Mouse (Mus musculus): ENCODE results near the gene Efs. TPM values are rescaled to one million over a fixed set of nuclear protein-coding genes. Genes with fewer than 3 reads are reported as not detected.

Gene Efs
- polyA plus RNA-seq, 1 experiment from 2014 or later, result 30.5 TPM

DNA sequence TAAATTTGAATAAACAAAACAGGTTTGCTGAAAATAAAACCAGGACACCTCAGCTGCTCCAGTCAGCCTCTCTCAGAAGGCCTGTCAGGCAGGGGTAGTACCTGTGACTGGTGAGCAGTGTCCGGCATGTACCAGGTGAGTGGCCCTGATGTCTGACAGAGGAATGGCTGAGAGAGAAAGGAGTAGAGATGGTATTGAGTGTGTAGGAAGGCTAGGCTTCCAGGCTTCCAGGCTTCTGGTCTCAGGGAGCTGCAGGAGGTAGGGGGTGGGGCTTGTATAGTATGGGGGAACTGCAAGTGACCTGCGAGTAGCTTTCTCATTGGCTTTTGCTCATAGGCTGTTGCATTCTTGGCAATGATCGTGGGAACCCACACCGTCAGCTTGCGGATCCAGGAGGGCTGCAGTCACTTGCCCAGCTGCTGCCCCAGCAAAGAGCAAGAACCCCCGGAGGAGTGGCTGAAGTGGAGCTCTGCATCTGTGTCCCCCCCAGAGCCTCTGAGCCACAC lies 6.8 kb upstream of the Efs start, which contains the start of gene Il25:
Gene Il25 (plus strand): TSS at position 51 of the 506 bp plus-strand sequence.
- no peak for ATAC-seq
- Histone ChIP-seq H3K4me2 (no peak within 1 kb of the TSS), H3K9ac (no peak within 1 kb of the TSS), H3K9me3 (replicated peaks) (no peaks in the 10 kb centered on the region), H3K27ac (no peak within 1 kb of the TSS; the same call in 1 of the 2 replicates), H3K27me3 (no peaks in the 10 kb centered on the region), H3K4me3 (no peak within 1 kb of the TSS), H3K4me1 (peaks cover 24% of the 10 kb centered on the region), H3K36me3 (ENCODE audit: poor library complexity, severe bottlenecking) (no peaks in the 10 kb centered on the region)
- 37% methylated on average over 6 of the region's 6 CpGs for WGBS

- Histone ChIP-seq H3K4me2 (no peak overlapping the region), H3K27me3 (no peaks in the 10 kb centered on the region), H3K9me3 (replicated peaks) (no peaks in the 10 kb centered on the region), H3K27ac (no peak overlapping the region), H3K9ac (no peak overlapping the region), H3K4me1 (peaks cover 30% of the 10 kb centered on the region), H3K36me3 (ENCODE audit: poor library complexity, severe bottlenecking) (no peaks in the 10 kb centered on the region), H3K4me3 (no peak overlapping the region)
- ATAC-seq, result no peak
- 25% methylated on average over 2 of the region's 2 CpGs for WGBS
These were observed 4.5 kb upstream of the Efs start for GRCm38 (mm10) chr14:54930431-54930830.

DNA sequence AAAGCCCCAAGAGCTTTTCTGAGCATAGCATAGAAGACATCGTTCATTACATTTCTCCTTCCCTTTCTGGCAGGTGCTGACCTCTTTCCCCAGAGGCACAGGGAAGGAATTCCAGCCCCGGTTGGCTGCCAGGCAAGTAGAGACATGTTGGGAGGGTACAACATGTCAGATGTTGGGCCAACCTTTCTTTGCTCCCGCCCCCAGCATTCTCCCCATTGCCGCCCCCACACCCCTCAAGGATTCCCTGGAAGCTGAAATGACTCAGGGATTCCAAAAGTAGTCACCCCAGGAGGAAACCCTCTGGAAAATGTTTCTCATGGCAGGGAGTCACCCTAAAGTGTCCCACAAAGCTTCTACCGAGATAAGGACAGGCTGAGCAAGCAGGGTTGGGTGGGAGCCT lies 3.9 kb upstream of the Efs start:
- no peaks in the 10 kb centered on the region for H3K9me3 ChIP-seq (replicated peaks)
- H3K9ac ChIP-seq, result no peak overlapping the region
- 86% methylated on average over 5 of the region's 5 CpGs for WGBS
- H3K4me1 ChIP-seq, result peaks cover 35% of the 10 kb centered on the region
- no peaks in the 10 kb centered on the region for H3K27me3 ChIP-seq
- H3K27ac ChIP-seq, result no peak overlapping the region
- ATAC-seq, result no peak
- no peaks in the 10 kb centered on the region for H3K36me3 ChIP-seq (ENCODE audit: poor library complexity, severe bottlenecking)
- H3K4me3 ChIP-seq, result no peak overlapping the region
- no peak overlapping the region for H3K4me2 ChIP-seq

- Histone ChIP-seq H3K9me3 (replicated peaks) (no peaks in the 10 kb centered on the region), H3K27me3 (no peaks in the 10 kb centered on the region), H3K4me1 (peaks cover 45% of the 10 kb centered on the region), H3K4me2 (peak overlapping the region; percentile 93), H3K4me3 (peak overlapping the region; percentile 58), H3K36me3 (ENCODE audit: poor library complexity, severe bottlenecking) (peaks cover 5% of the 10 kb centered on the region; the same call in 1 of the 2 replicates), H3K9ac (peak overlapping the region; percentile 86), H3K27ac (peak overlapping the region; percentile 98)
- no peak for ATAC-seq
- WGBS, result 11% methylated on average over 7 of the region's 7 CpGs
These were observed 1.4 kb upstream of the Efs start for GRCm38 (mm10) chr14:54927296-54927695.

DNA sequence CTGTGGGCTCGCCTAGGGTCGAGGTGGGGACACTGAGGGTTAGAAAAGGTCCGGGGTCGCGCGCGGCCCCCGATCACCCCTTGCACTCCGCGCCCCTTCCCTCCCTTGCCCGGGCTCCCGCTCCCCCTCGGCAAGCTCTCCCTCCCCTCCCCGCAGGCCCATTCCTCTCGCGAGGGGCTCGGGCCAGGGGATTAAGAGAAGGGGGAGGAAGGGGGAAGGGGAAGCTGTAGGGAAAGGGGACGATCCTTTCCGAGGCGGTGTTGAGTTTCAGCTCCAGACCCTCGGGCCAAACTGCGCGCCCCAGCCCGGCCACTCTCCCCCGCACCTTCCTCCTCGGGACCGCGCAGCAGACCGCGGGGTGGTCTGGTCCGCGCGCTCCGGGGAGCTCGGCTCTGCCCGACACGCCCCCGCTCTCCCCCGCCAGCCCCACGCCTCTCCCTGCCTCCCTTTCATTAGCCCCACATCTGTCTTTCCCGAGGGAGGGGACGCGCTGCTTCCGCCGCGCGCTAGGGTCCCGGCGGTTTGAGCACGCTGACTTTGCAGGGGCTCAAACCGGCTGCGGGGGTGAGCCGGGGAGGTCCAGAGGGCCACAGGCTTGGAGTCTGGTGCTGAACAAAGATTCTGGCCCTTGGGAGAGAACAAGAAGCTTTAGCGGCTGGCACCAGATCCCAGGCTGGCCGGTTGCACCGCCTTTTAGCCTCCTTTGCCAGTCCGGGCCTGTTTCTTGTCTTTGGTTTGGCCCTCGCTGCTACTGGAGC lies 654 bp upstream of the Efs start:
- Histone ChIP-seq H3K4me1 (peaks cover 45% of the 10 kb centered on the region), H3K27me3 (no peaks in the 10 kb centered on the region), H3K4me2 (peak overlapping the region; percentile 93), H3K9ac (peak overlapping the region; percentile 86), H3K27ac (peak overlapping the region; percentile 98), H3K36me3 (ENCODE audit: poor library complexity, severe bottlenecking) (peaks cover 12% of the 10 kb centered on the region), H3K9me3 (replicated peaks) (peaks cover 6% of the 10 kb centered on the region), H3K4me3 (peak overlapping the region; percentile 58)
- under 1% methylated on average over 45 of the region's 58 CpGs for WGBS
- ATAC-seq, result peak; percentile 68

DNA sequence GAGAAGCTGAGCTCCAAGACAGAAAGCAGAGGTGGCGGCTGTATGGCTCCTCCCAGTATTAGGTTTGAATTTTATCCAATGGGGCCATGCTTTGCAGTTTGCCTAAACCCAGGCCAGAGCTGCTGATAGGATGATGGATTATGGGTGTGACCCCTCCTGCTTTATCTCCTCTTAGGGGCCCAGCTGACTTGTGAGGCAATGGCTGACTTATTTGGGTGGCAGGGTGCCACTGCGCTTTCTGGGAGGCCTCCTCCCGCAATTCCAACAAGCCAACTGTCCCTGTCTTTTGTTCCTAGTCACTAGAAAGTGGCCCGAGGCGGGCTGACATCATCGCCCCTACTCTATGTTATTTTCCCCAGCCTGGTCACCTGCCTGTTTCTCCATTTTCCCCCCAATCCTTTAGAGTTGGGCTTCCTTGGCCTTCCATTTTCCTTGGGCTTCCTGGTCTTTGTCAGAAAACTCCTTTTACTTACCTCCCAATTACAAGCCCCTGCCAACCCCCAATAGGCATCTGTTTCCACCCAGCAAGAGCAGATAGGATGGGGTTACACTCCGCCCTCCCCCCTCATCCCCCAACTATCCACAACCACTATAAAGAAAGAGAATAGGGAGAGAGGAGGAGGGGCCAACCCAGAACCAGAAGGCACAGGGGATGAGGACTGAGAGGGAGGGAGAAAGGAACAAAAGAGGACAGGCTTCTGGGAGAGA lies 1.1 kb downstream of the Efs start:
- H3K4me1 ChIP-seq, result peaks cover 38% of the 10 kb centered on the region
- H3K9ac ChIP-seq, result peak overlapping the region; percentile 86
- peaks cover 30% of the 10 kb centered on the region for H3K36me3 ChIP-seq (ENCODE audit: poor library complexity, severe bottlenecking)
- peaks cover 17% of the 10 kb centered on the region for H3K9me3 ChIP-seq (replicated peaks)
- peak overlapping the region; percentile 98 for H3K27ac ChIP-seq
- no peaks in the 10 kb centered on the region for H3K27me3 ChIP-seq
- WGBS, result 6% methylated on average over 7 of the region's 7 CpGs
- peak overlapping the region; percentile 58 for H3K4me3 ChIP-seq
- peak overlapping the region; percentile 93 for H3K4me2 ChIP-seq
- peak; percentile 77 for ATAC-seq

DNA sequence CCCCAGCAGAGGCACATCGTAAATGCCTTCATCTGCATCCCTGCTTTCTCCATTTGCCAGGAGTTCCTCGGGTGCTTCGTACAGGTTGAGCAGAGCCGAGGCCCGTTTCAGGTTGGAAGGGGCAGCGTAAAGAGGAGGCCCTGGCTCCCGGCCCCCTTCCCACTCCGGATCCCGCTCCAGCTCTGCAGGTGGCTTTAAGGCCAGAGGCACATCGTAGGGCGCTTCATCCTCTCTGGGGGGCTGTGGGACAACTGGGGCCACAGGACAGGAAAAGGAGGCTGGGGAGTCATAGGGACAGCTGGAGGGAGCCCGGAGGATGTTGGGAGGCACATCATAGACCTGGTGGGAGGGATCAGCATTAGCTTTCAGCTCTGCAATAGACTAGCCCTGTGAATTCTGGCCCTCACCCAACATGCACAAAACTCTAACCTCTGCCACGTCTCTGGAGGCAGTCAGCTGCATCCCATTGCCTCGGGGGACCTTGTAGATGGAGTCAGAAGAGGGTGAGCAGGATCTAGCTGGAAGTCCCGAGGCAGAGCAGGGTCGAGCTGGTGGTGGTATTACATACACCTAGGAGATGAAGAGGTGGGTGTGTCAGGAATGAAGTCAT lies 5.7 kb downstream of the Efs start:
- no peak for ATAC-seq
- H3K4me3 ChIP-seq, result no peak overlapping the region
- no peak overlapping the region for H3K4me2 ChIP-seq
- 95% methylated on average over 16 of the region's 16 CpGs for WGBS
- H3K9ac ChIP-seq, result no peak overlapping the region
- H3K9me3 ChIP-seq (replicated peaks), result peaks cover 17% of the 10 kb centered on the region
- peaks cover 17% of the 10 kb centered on the region for H3K4me1 ChIP-seq
- no peak overlapping the region for H3K27ac ChIP-seq
- H3K27me3 ChIP-seq, result no peaks in the 10 kb centered on the region
- peaks cover 70% of the 10 kb centered on the region for H3K36me3 ChIP-seq (ENCODE audit: poor library complexity, severe bottlenecking)

DNA sequence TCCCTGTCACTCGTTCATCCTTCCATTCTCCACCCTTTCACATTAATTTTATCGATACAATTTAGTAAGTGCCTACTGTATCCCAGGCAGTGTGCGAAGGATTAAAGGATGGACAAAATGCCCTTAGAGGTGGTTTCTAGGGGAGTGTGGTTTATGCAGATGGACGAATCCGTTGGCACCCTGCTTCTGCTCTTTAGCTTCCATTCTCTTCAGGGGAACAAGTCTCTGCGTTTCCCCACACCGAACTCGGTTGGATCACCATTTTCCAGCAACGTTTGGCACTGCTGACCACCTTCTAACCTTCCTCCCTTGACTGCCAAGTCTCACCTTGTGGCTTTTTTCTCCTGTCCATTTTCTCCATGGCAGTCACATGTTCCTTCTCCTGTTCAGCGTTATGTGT lies 12.6 kb downstream of the Efs start:
- WGBS, result 16% methylated on average over 10 of the region's 10 CpGs
- no peaks in the 10 kb centered on the region for H3K9me3 ChIP-seq (replicated peaks)
- peak overlapping the region; percentile 84 for H3K27ac ChIP-seq
- no peaks in the 10 kb centered on the region for H3K27me3 ChIP-seq
- H3K4me3 ChIP-seq, result peak overlapping the region; percentile 92
- H3K36me3 ChIP-seq (ENCODE audit: poor library complexity, severe bottlenecking), result peaks cover 54% of the 10 kb centered on the region
- H3K4me2 ChIP-seq, result peak overlapping the region; percentile 99
- peak overlapping the region; percentile 99 for H3K9ac ChIP-seq
- peaks cover 18% of the 10 kb centered on the region for H3K4me1 ChIP-seq
- ATAC-seq, result no peak; the same call in 1 of the 2 replicates

DNA sequence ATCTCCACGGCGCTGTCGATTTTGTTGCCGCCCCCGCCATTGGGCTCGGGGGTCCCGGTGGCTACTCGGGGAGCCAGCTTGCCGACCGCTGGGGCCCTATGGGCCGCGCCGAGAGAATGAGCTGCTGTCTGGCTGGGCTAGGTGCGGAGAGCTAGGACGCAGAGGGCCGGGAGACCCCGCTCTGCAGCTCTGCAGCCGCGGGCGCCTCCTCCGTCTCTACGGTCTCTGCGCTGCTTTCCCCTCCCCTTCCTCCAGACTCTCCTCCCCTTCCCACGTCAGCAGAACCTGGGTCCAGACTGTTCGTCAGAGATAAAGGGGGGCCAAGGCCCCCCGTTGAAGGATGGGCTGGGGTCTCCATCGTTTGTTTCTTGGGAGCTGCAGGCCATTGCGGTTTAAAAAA lies 13.0 kb downstream of the Efs start, which contains the start of gene Slc22a17:
Gene Slc22a17 (minus strand): TSS at position 247 of the 400 bp plus-strand sequence.
- Histone ChIP-seq H3K27me3 (no peaks in the 10 kb centered on the region), H3K9me3 (replicated peaks) (no peaks in the 10 kb centered on the region), H3K9ac (peak within 1 kb of the TSS; percentile 99), H3K27ac (peak within 1 kb of the TSS; percentile 84), H3K36me3 (ENCODE audit: poor library complexity, severe bottlenecking) (peaks cover 57% of the 10 kb centered on the region), H3K4me2 (peak within 1 kb of the TSS; percentile 99), H3K4me1 (peaks cover 18% of the 10 kb centered on the region), H3K4me3 (peak within 1 kb of the TSS; percentile 92)
- WGBS, result 0% methylated on average over 28 of the region's 28 CpGs
- ATAC-seq, result peak; percentile 98

DNA sequence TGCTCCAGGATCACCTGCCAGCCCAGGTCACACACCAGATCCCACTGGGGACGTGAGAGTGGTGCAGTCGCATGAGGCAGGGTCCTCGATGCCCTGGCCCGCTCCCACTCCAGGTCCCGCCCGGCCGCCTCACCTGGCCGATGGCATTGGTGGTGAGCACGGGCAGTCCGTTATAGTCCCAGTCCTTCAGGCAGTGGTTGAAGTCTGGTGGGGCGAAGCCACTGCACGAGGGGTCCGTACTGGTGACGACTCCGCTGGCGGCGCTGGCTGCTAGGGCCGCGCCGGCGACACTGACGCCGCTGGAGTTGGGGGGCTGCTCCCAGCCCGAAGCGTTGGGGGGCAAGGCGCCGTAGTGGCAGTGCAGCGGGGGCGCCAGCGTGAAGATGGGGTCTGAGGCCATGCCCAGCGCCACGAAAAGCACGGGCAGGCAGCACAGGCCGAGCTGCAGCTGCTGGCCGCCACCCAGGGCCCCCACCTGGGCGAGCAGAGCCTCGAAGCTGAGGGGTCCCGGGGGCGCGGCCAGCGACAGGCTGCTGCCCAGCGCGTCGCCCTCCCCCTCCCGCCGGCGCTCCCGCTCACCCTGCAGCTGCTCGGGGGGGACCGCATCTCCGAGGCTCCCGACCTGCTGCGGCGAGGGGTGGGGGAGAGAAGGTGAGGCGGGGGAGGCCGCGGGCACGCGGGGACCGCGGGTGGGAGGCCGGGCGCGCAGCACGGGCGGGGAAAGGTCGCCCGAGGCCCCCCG lies 13.6 kb downstream of the Efs start:
- 4% methylated on average over 54 of the region's 69 CpGs for WGBS
- peak; percentile 64 for ATAC-seq
- Histone ChIP-seq H3K9me3 (replicated peaks) (no peaks in the 10 kb centered on the region), H3K4me3 (peak overlapping the region; percentile 92), H3K4me2 (peak overlapping the region; percentile 99), H3K4me1 (peaks cover 18% of the 10 kb centered on the region), H3K36me3 (ENCODE audit: poor library complexity, severe bottlenecking) (peaks cover 57% of the 10 kb centered on the region), H3K27ac (peak overlapping the region; percentile 84), H3K27me3 (no peaks in the 10 kb centered on the region), H3K9ac (peak overlapping the region; percentile 99)

DNA sequence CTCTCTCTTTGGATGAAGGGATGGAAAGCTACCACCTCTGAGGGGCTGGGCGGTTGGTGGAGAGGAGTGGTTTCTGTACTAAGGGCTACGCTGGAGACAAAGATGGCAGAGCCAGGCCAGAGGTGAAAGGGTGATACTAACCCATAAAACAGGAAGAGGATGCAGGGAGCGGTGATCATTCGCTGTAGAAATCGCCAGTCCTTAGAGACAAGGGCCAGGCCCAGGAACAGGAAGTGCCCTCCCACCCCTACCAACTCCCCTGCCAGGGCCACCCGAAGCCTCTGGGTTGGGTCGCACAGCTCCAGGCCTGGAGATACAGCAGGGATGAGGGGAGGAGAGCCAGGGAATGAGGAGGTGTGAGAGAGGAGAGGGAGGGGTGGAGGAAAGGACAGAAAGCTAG lies 17.2 kb downstream of the Efs start:
- Histone ChIP-seq H3K27me3 (no peaks in the 10 kb centered on the region), H3K4me1 (peaks cover 18% of the 10 kb centered on the region), H3K4me3 (no peak overlapping the region), H3K27ac (no peak overlapping the region), H3K4me2 (no peak overlapping the region), H3K36me3 (ENCODE audit: poor library complexity, severe bottlenecking) (peaks cover 72% of the 10 kb centered on the region), H3K9me3 (replicated peaks) (no peaks in the 10 kb centered on the region), H3K9ac (0 out of 2 replicates have a peak overlapping the region, but pooled peaks have one; percentile 1)
- WGBS, result 92% methylated on average over 7 of the region's 7 CpGs
- ATAC-seq, result no peak
